Comparison of ENCODE assay signal across 8 mouse cellular contexts in genomic region chr14:32159690-32160246, GRCm38 (mm10). TPM values are rescaled to one million over a fixed set of nuclear protein-coding genes. Genes with fewer than 3 reads are reported as not detected.
DNase-seq lines count a peak whose midpoint lies in the region; ATAC-seq and TF ChIP-seq lines count a peak whose summit lies in the region.

Ncoa4 (plus strand) TSS chr14:32159865.

- peak within 1 kb of the TSS; percentile 85 for H3K4me2 ChIP-seq in forebrain, embryonic 15.5 days (replicated peaks)

- in situ Hi-C loops in ES-E14 (cut with MboI; ENCODE audit: low sequenced_read_pairs in 2 of 2, unreplicated experiment in 2 of 2) = no loop called here

- no peaks in the 10 kb centered on the region for H3K27me3 ChIP-seq in forebrain, embryonic 15.5 days

- H3K4me3 ChIP-seq in ES-E14 (ENCODE audit: insufficient read depth in 1 of 2, low read depth in 1 of 2, low read length in 2 of 2, poor library complexity in 1 of 2, severe bottlenecking in 1 of 2) = peak within 1 kb of the TSS; percentile 87 to 88
- peak within 1 kb of the TSS; percentile 67 for H3K4me3 ChIP-seq in forebrain, embryonic 15.5 days
- peak within 1 kb of the TSS; percentile 90 for H3K4me3 ChIP-seq in lung, adult 2 months (replicated peaks; ENCODE audit: extremely low read depth, low read depth, low read length)

- DNase-seq in ES-E14 (ENCODE audit: low read depth, low spot score) = peak; percentile 99
- peak; percentile 98 for DNase-seq in cerebellum, adult 11-12 months
- peak; percentile 96 for DNase-seq in heart, postnatal 25 days (ENCODE audit: low spot score)
- peak; percentile 96 to 99 for DNase-seq in layer of hippocampus, adult 18-20 months (ENCODE audit: low spot score in 2 of 2)
- DNase-seq in lung, adult 2 months = peak; percentile 95
- DNase-seq in thymus, adult 18-20 months = peak; percentile 95 to 96

- peaks cover 5 to 8% of the 10 kb centered on the region in 2 experiments; a peak in 2 of 4 replicates for H3K4me1 ChIP-seq in ES-E14 (ENCODE audit: control insufficient read depth in 2 of 2, insufficient read depth in 2 of 2, low read length in 2 of 2, poor library complexity in 1 of 2)
- H3K4me1 ChIP-seq in forebrain, embryonic 15.5 days = peaks cover 22% of the 10 kb centered on the region
- H3K4me1 ChIP-seq in lung, adult 2 months (ENCODE audit: control insufficient read depth, insufficient read depth, low read length) = peaks cover 3% of the 10 kb centered on the region; the same call in 1 of the 2 replicates

- peak within 1 kb of the TSS; percentile 95 for H3K9ac ChIP-seq in ES-E14 (ENCODE audit: insufficient read depth, low read depth, low read length, poor library complexity, severe bottlenecking)
- H3K9ac ChIP-seq in forebrain, embryonic 15.5 days (replicated peaks) = peak within 1 kb of the TSS; percentile 86

- under 1% methylated on average over 40 of the region's 40 CpGs for WGBS in forebrain, embryonic 15.5 days
- WGBS in lung, adult 2 months = under 1% methylated on average over 40 of the region's 40 CpGs

- H3K9me3 ChIP-seq in ES-E14 (ENCODE audit: control insufficient read depth, insufficient read depth, low read depth, low read length) = no peaks in the 10 kb centered on the region
- no peaks in the 10 kb centered on the region for H3K9me3 ChIP-seq in forebrain, embryonic 15.5 days

- no peak for TF ChIP-seq CTCF in lung, adult 2 months (IDR thresholded peaks at IDR 0.05; ENCODE audit: insufficient read depth, low read length)

- peak within 1 kb of the TSS; percentile 87 for H3K27ac ChIP-seq in ES-E14 (ENCODE audit: insufficient read depth, low read depth, low read length, poor library complexity, severe bottlenecking)
- peak within 1 kb of the TSS; percentile 64 for H3K27ac ChIP-seq in forebrain, embryonic 15.5 days (replicated peaks)

- intact Hi-C loops in heart, postnatal 25 days (cut with DNase I) = loop anchor here (5.0 kb wide), 1 partner anchor 72 kb away; the partner anchor contains the start of genes Dph3 and Oxnad1

- peak; percentile 81 for TF ChIP-seq POLR2A in lung, adult 2 months (IDR thresholded peaks at IDR 0.05; ENCODE audit: borderline replicate concordance, extremely low read depth, low read depth, low read length)

- peak; percentile 98 for ATAC-seq in forebrain, embryonic 15.5 days (replicated peaks)
- peak; percentile 89 for ATAC-seq in neutrophil, adult 5-6 weeks (ENCODE audit: extremely low read depth, insufficient number of reproducible peaks, low FRiP score, poor library complexity, severe bottlenecking)

- no peaks in the 10 kb centered on the region for H3K36me3 ChIP-seq in ES-E14 (ENCODE audit: control insufficient read depth, insufficient read depth, low read length, poor library complexity, severe bottlenecking)
- no peaks in the 10 kb centered on the region for H3K36me3 ChIP-seq in forebrain, embryonic 15.5 days

TF ChIP-seq in ES-E14, 5 proteins besides CTCF, POLR2A, EP300 and RAD21:
- TF ChIP-seq ZNF384 (IDR thresholded peaks at IDR 0.05; ENCODE audit: low read depth, low read length) = peak; percentile 85
- no peak for TF ChIP-seq MAFK (IDR thresholded peaks at IDR 0.05; ENCODE audit: insufficient read depth, low read depth, low read length)
- TF ChIP-seq HCFC1 (IDR thresholded peaks at IDR 0.05; ENCODE audit: borderline replicate concordance, insufficient read depth, low read length) = peak; percentile 49; the same call in 1 of the 2 replicates
- no peak for TF ChIP-seq ZC3H11A (IDR thresholded peaks at IDR 0.05; ENCODE audit: borderline replicate concordance, low read depth, low read length)
- TF ChIP-seq CHD2 (IDR thresholded peaks at IDR 0.05; ENCODE audit: low read depth, low read length) = peak; percentile 98

RNA-seq across cellular contexts. Expression of gene Ncoa4, which starts in this region (rescaled TPM):
- 53.7 and 89.6 TPM in 2 replicates for total RNA-seq in ES-E14 (2012; rRNA removed)
- polyA plus RNA-seq in forebrain, embryonic 15.5 days (2015; fragmentation: Nextera tagmentation; extraction: Ambion mirVana) = 103 and 112 TPM in 2 replicates
- 100 to 1,000 TPM; 126 TPM for total RNA-seq in heart, postnatal 25 days (2021)
- total RNA-seq in layer of hippocampus, adult 18-20 months (2021) = 100 to 1,000 TPM; 107 to 112 TPM
- 29.1 and 36.3 TPM in 2 replicates for polyA plus RNA-seq in lung, adult 2 months (2012; rRNA removed)
- 89.3 and 89.6 TPM in 2 replicates for total RNA-seq in neutrophil, adult 5-6 weeks (2017)

Comparison
In these comparisons a context has a peak if more than half of its experiments do, and no peak if none do; other contexts are left out.
1. Peak in every context shown above with its lines: DNase-seq, ATAC-seq, H3K4me3 ChIP-seq and H3K27ac ChIP-seq.